In the genomic region with DNA sequence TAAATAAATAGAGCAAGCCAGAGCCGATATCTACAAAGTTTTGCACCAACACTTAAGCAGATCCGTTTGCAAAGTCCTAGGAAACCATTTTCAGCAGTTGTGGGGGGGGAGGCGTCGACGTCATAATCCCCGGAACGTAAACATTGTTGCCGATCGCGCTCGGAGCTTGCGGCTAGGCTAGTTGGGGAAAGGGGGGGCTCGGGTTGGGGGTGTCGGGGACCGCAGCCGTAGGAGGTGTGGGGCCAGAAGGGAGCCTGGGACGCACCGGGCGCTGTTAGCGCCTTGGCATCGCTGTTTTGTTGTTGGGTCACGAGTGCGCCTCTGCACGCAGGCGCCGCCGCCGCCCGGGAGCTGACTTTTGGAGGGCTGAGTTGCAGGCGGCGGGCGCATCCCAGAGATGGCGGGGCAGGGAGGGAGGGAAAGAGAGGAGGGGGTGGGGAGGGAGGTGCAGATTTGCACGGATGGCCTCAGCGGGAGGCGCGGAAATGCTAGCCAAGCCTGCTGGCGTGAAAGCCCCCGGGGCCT, we compare ENCODE assay signal across 8 mouse cellular contexts. TPM values are rescaled to one million over a fixed set of nuclear protein-coding genes. Genes with fewer than 3 reads are reported as not detected.
A peak's percentile ranks its signal among the peaks of the same experiment; 100 is the strongest.
DNase-seq lines count a peak whose midpoint lies in the region; ATAC-seq and TF ChIP-seq lines count a peak whose summit lies in the region.

No protein-coding gene starts in this region.

- peak overlapping the region; percentile 94 for H3K4me3 ChIP-seq in liver, adult 2 months (ENCODE audit: insufficient read depth, low read depth, low read length)

- H3K27ac ChIP-seq in liver, adult 2 months (replicated peaks; ENCODE audit: insufficient read depth, low read depth, low read length) = peak overlapping the region; percentile 25; the same call in 1 of the 2 replicates

- no peaks in the 10 kb centered on the region for H3K4me1 ChIP-seq in liver, adult 2 months (ENCODE audit: control insufficient read depth, insufficient read depth, low read length)

- peak; percentile 42; the same call in 1 of the 2 replicates for ATAC-seq in monocyte, adult 5-6 weeks (replicated peaks; ENCODE audit: insufficient number of reproducible peaks, low FRiP score, low TSS enrichment, poor library complexity, severe bottlenecking)

- H3K27me3 ChIP-seq in liver, adult 2 months (ENCODE audit: control insufficient read depth, insufficient read depth, low read length) = no peaks in the 10 kb centered on the region

- peak; percentile 78 for DNase-seq in layer of hippocampus, adult 11-12 months (ENCODE audit: low spot score)
- DNase-seq in layer of hippocampus, adult 9-10 months (ENCODE audit: low spot score) = no peak
- DNase-seq in embryo, embryonic 11.5 days (ENCODE audit: low read depth, low spot score) = peak; percentile 63
- peak; percentile 70 for DNase-seq in heart, adult 8-10 months (ENCODE audit: low spot score)
- peak; percentile 47 to 49 for DNase-seq in kidney, adult 8-10 months
- peak; percentile 46 for DNase-seq in liver, adult 2 months (ENCODE audit: extremely low read depth, low read depth, low spot score)
- peak; percentile 65 to 70 for DNase-seq in spleen, postnatal 36 days (ENCODE audit: low spot score in 2 of 2)

- no peak for TF ChIP-seq CTCF in liver, adult 2 months (IDR thresholded peaks at IDR 0.05; ENCODE audit: low read depth, low read length)

- H3K9ac ChIP-seq in liver, adult 2 months (ENCODE audit: low read depth, low read length) = peak overlapping the region; percentile 91

- H3K79me2 ChIP-seq in liver, adult 2 months (ENCODE audit: control insufficient read depth, insufficient read depth, low read length) = no peaks in the 10 kb centered on the region

- peak; percentile 58; the same call in 1 of the 2 replicates for TF ChIP-seq POLR2A in liver, adult 2 months (IDR thresholded peaks at IDR 0.05; ENCODE audit: extremely low read depth, insufficient read depth, low read length)

- under 1% methylated on average over 37 of the region's 39 CpGs for WGBS in liver, adult 2 months

- no peaks in the 10 kb centered on the region for H3K36me3 ChIP-seq in liver, adult 2 months (ENCODE audit: control insufficient read depth, insufficient read depth, low read length)

RNA-seq across cellular contexts. Expression of gene Kdm2b, which starts 0.6 kb away (rescaled TPM):
- 10 to 100 TPM; 12.7 to 14.9 (median 14.4) TPM for total RNA-seq in heart, adult 8-10 months (2022)
- total RNA-seq in liver, adult 2 months (2014; rRNA removed) = 3.0 and 4.9 TPM in 2 replicates
- polyA plus RNA-seq in liver, adult 2 months (2012; rRNA removed) = 5.5 and 7.1 TPM in 2 replicates
- total RNA-seq in monocyte, adult 5-6 weeks (2017) = 24.1 to 26.8 TPM (median 25.5 TPM) in 3 replicates

RNA-seq across cellular contexts. Expression of gene Orai1, which starts 25.8 kb away (rescaled TPM):
- total RNA-seq in heart, adult 8-10 months (2022) = 10 to 100 TPM; 13.3 to 16.3 (median 15.2) TPM
- 4.2 and 5.8 TPM in 2 replicates for total RNA-seq in liver, adult 2 months (2014; rRNA removed)
- 39.3 and 43.1 TPM in 2 replicates for polyA plus RNA-seq in liver, adult 2 months (2012; rRNA removed)
- 14.6 to 21.8 TPM (median 17.2 TPM) in 3 replicates for total RNA-seq in monocyte, adult 5-6 weeks (2017)

RNA-seq across cellular contexts. Expression of gene Morn3, which starts 57.8 kb away (rescaled TPM):
- not detected for total RNA-seq in heart, adult 8-10 months (2022)
- not detected in 2 replicates for total RNA-seq in liver, adult 2 months (2014; rRNA removed)
- polyA plus RNA-seq in liver, adult 2 months (2012; rRNA removed) = not detected in 2 replicates
- not detected in 3 replicates for total RNA-seq in monocyte, adult 5-6 weeks (2017)
